Mouse (Mus musculus) thymus, adult 2 months (tissue): ENCODE measurements around the gene Pias1. TPM values are rescaled to one million over a fixed set of nuclear protein-coding genes. Genes with fewer than 3 reads are reported as not detected.
A peak's percentile ranks its signal among the peaks of the same experiment; 100 is the strongest.

Source experiments
- DNase-seq: peaks from one replicate; pipeline ENCODE4 v3.0.0; 2021
- H3K27ac ChIP-seq: fragments of 200-500 bp; 2 replicates; pipeline ENCODE4 v1.5.1; 2012; ENCODE audit warnings: low read length, control low read depth; ENCODE audit not compliant: control insufficient read depth, insufficient read depth
- H3K27me3 ChIP-seq: fragments of 200-500 bp; 2 replicates; pipeline ENCODE4 v1.6.1; 2012; ENCODE audit warnings: mild to moderate bottlenecking, low read length, moderate library complexity, mixed read lengths; ENCODE audit not compliant: control insufficient read depth, insufficient read depth
- H3K36me3 ChIP-seq: fragments of 200-500 bp; 2 replicates; pipeline ENCODE4 v1.6.1; 2012; ENCODE audit warnings: mild to moderate bottlenecking, low read length, moderate library complexity; ENCODE audit not compliant: control insufficient read depth, insufficient read depth
- H3K4me1 ChIP-seq: fragments of 200-500 bp; replicated peaks from 2 replicates; pipeline ENCODE4 v1.6.1; 2012; ENCODE audit warnings: low read length; ENCODE audit not compliant: control insufficient read depth, insufficient read depth
- H3K4me3 ChIP-seq: fragments of 200-500 bp; 2 replicates; pipeline ENCODE4 v1.5.1; 2012; ENCODE audit warnings: mild to moderate bottlenecking, low read length, control low read depth, moderate library complexity; ENCODE audit not compliant: control insufficient read depth, insufficient read depth
- CTCF ChIP-seq: fragments of 200-500 bp; IDR thresholded peaks from 2 replicates; pipeline ENCODE4 v1.5.1; 2012; ENCODE audit warnings: mild to moderate bottlenecking, control low read depth, low read length, moderate library complexity, borderline replicate concordance; ENCODE audit not compliant: control insufficient read depth, poor library complexity, insufficient read depth; ENCODE audit errors: extremely low read depth
- POLR2A ChIP-seq: fragments of 200-500 bp; IDR thresholded peaks from 2 replicates; pipeline ENCODE4 v1.6.1; 2012; ENCODE audit warnings: mild to moderate bottlenecking, low read length, control low read depth, moderate library complexity; ENCODE audit not compliant: control insufficient read depth, poor library complexity, insufficient read depth; ENCODE audit errors: extremely low read depth
- WGBS: fragments of 180-500 bp; shearing (Covaris S2); methylation state at CpG from one replicate; pipeline ENCODE4 v1.1.7; 2018; 5-methylcytosine and 5-hydroxymethylcytosine counted together
- polyA plus RNA-seq: library from polyadenylated mRNA; depleted of rRNA; stranded (reverse); fragments of >200 nt; gene quantifications from 2 replicates; pipeline ENCODE4 v1.2.3, GENCODE M21; 2012

Gene Pias1
- polyA plus RNA-seq, 1 experiment: 60.9 TPM

- 51% methylated on average over 3 of the region's 3 CpGs for WGBS
- H3K36me3 ChIP-seq: no peaks in the 10 kb centered on the region
- H3K27ac ChIP-seq: no peak overlapping the region
- DNase-seq: no peak
- TF ChIP-seq POLR2A (no peak), CTCF (no peak)
- no peaks in the 10 kb centered on the region for H3K4me1 ChIP-seq
- H3K4me3 ChIP-seq: no peak overlapping the region
- no peaks in the 10 kb centered on the region for H3K27me3 ChIP-seq
Observed at GRCm38 (mm10) chr9:62998561-62998960, 10.8 kb upstream of the Pias1 start.

- H3K27ac ChIP-seq: no peak overlapping the region
- DNase-seq: no peak
- WGBS: 95% methylated on average over 3 of the region's 3 CpGs
Observed at GRCm38 (mm10) chr9:62997626-62998025, 9.9 kb upstream of the Pias1 start.

GRCm38 (mm10) chr9:62995186-62995585 is 7.5 kb upstream of the Pias1 start:
- no peak for TF ChIP-seq CTCF
- no peak for TF ChIP-seq POLR2A
- Histone ChIP-seq H3K36me3 (no peaks in the 10 kb centered on the region), H3K27ac (no peak overlapping the region), H3K4me1 (no peaks in the 10 kb centered on the region), H3K27me3 (no peaks in the 10 kb centered on the region), H3K4me3 (no peak overlapping the region)
- WGBS: 81% methylated on average over 2 of the region's 2 CpGs
- no peak for DNase-seq

More at GRCm38 (mm10) chr9:62997626-62998025, 9.9 kb upstream of the Pias1 start:
- H3K4me1 ChIP-seq: no peaks in the 10 kb centered on the region
- no peaks in the 10 kb centered on the region for H3K36me3 ChIP-seq
- no peak for TF ChIP-seq POLR2A
- TF ChIP-seq CTCF: no peak
- H3K4me3 ChIP-seq: no peak overlapping the region
- no peaks in the 10 kb centered on the region for H3K27me3 ChIP-seq

- Histone ChIP-seq H3K36me3 (no peaks in the 10 kb centered on the region), H3K4me3 (no peak overlapping the region), H3K27me3 (no peaks in the 10 kb centered on the region)
Observed at GRCm38 (mm10) chr9:62990134-62990533, 2.4 kb upstream of the Pias1 start.

GRCm38 (mm10) chr9:62980777-62981202 is 6.9 kb downstream of the Pias1 start:
- peak overlapping the region; percentile 79 for H3K4me3 ChIP-seq
- peak; percentile 56; the same call in 1 of the 2 replicates for TF ChIP-seq CTCF
- TF ChIP-seq POLR2A: peak; percentile 95
- no peaks in the 10 kb centered on the region for H3K27me3 ChIP-seq
- 0% methylated on average over 38 of the region's 38 CpGs for WGBS
- H3K27ac ChIP-seq: peak overlapping the region; percentile 65; the same call in 1 of the 2 replicates
- no peaks in the 10 kb centered on the region for H3K36me3 ChIP-seq
- peaks cover 7% of the 10 kb centered on the region for H3K4me1 ChIP-seq
- peak; percentile 99 for DNase-seq

More at GRCm38 (mm10) chr9:62990134-62990533, 2.4 kb upstream of the Pias1 start:
- 100% methylated on average over 3 of the region's 3 CpGs for WGBS
- no peaks in the 10 kb centered on the region for H3K4me1 ChIP-seq
- DNase-seq: no peak
- H3K27ac ChIP-seq: no peak overlapping the region
- TF ChIP-seq CTCF: no peak
- no peak for TF ChIP-seq POLR2A

GRCm38 (mm10) chr9:62980162-62980776 is 7.5 kb downstream of the Pias1 start:
- DNase-seq: peak; percentile 79
- TF ChIP-seq POLR2A (no peak), CTCF (no peak)
- Histone ChIP-seq H3K27ac (peak overlapping the region; percentile 65; the same call in 1 of the 2 replicates), H3K27me3 (no peaks in the 10 kb centered on the region), H3K36me3 (no peaks in the 10 kb centered on the region), H3K4me3 (peak overlapping the region; percentile 79), H3K4me1 (peaks cover 7% of the 10 kb centered on the region)
- under 1% methylated on average over 61 of the region's 63 CpGs for WGBS

- Histone ChIP-seq H3K36me3 (no peaks in the 10 kb centered on the region), H3K4me1 (peaks cover 7% of the 10 kb centered on the region), H3K4me3 (peak overlapping the region; percentile 79), H3K27me3 (no peaks in the 10 kb centered on the region), H3K27ac (no peak overlapping the region)
- peak; percentile 11 for DNase-seq
- WGBS: 2% methylated on average over 17 of the region's 17 CpGs
- TF ChIP-seq CTCF: no peak
- TF ChIP-seq POLR2A: no peak
Observed at GRCm38 (mm10) chr9:62979461-62980161, 8.1 kb downstream of the Pias1 start.
